Comparison of ENCODE assay signal across 25 mouse cellular contexts in genomic region chr5:65141242-65141641, GRCm38 (mm10). TPM values are rescaled to one million over a fixed set of nuclear protein-coding genes. Genes with fewer than 3 reads are reported as not detected.
"Had no signal": no experiment of that assay in that cellular context is flagged by ENCODE, and none has a peak within 500 bp of the region (broad histone marks: within the 10 kb centered on the region; RNA-seq: fewer than 3 reads in every experiment).

No protein-coding gene starts in this region.

- ATAC-seq: hindbrain, embryonic 16.5 days; inflammation-experienced regulatory T-cells, adult 6 months; intestine, embryonic 15.5 days; intestine, postnatal 0 days had no signal

- H3K4me2 ChIP-seq: heart, embryonic 11.5 days; heart, embryonic 13.5 days; heart, embryonic 15.5 days; hindbrain, embryonic 12.5 days; hindbrain, embryonic 14.5 days; intestine, embryonic 15.5 days; limb, embryonic 12.5 days had no signal

- DNase-seq: gastrocnemius, postnatal 14 days; gastrocnemius, postnatal 36 days; heart, adult 2 months; heart, postnatal 14 days; heart, postnatal 4 days; kidney, adult 18-20 months; kidney, adult 8-10 months; kidney, postnatal 10 days; kidney, postnatal 25 days; kidney, postnatal 4 days; liver had no signal

- H3K27ac ChIP-seq: heart, adult 2 months; heart, embryonic 13.5 days; heart, embryonic 15.5 days; hindbrain, embryonic 10.5 days; hindbrain, embryonic 12.5 days; hindbrain, embryonic 14.5 days; intestine, embryonic 15.5 days; layer of hippocampus, adult 2 months; left cerebral cortex, adult 2 months; limb, embryonic 10.5 days; limb, embryonic 12.5 days had no signal

- H3K27me3 ChIP-seq: heart, embryonic 13.5 days; heart, embryonic 15.5 days; hindbrain, embryonic 12.5 days; intestine, embryonic 15.5 days; limb, embryonic 12.5 days had no signal

- H3K9me3 ChIP-seq: heart, embryonic 13.5 days; heart, embryonic 15.5 days; hindbrain, embryonic 10.5 days; hindbrain, embryonic 12.5 days; intestine, embryonic 15.5 days; limb, embryonic 10.5 days; limb, embryonic 12.5 days had no signal

- H3K4me3 ChIP-seq: heart, adult 2 months; heart, embryonic 13.5 days; heart, embryonic 15.5 days; hindbrain, embryonic 10.5 days; hindbrain, embryonic 12.5 days; intestine, embryonic 15.5 days; layer of hippocampus, adult 2 months; left cerebral cortex, adult 2 months; limb, embryonic 10.5 days; limb, embryonic 12.5 days had no signal

- H3K4me1 ChIP-seq: heart, embryonic 13.5 days; heart, embryonic 15.5 days; hindbrain, embryonic 10.5 days; hindbrain, embryonic 12.5 days; intestine, embryonic 15.5 days had no signal

- H3K9ac ChIP-seq: heart, embryonic 13.5 days; heart, embryonic 15.5 days; hindbrain, embryonic 12.5 days; hindbrain, embryonic 14.5 days; intestine, embryonic 15.5 days; limb, embryonic 12.5 days had no signal

RNA-seq across cellular contexts. Expression of gene Tmem156, which starts 49.3 kb away (rescaled TPM):
- polyA plus RNA-seq: heart, adult 2 months; heart, embryonic 11.5 days; heart, embryonic 13.5 days; heart, embryonic 15.5 days; hindbrain, embryonic 10.5 days; hindbrain, embryonic 12.5 days; hindbrain, embryonic 14.5 days; hindbrain, embryonic 16.5 days; limb, embryonic 10.5 days; limb, embryonic 12.5 days had no signal
